Mouse (Mus musculus) E14TG2a.4 (cell line): ENCODE measurements around the gene Sntg2.

Source experiments
- H3K27me3 ChIP-seq: 2 replicates; pipeline ENCODE4 v1.6.1; 2014; ENCODE audit warnings: low read length, control low read depth; ENCODE audit not compliant: insufficient read depth
- H3K36me3 ChIP-seq: 2 replicates; pipeline ENCODE4 v1.6.1; 2014; ENCODE audit warnings: low read length, control low read depth; ENCODE audit not compliant: insufficient read depth
- H3K4me1 ChIP-seq: replicated peaks from 2 replicates; pipeline ENCODE4 v1.6.1; 2014; ENCODE audit warnings: low read depth, low read length, control low read depth
- H3K4me3 ChIP-seq: replicated peaks from 2 replicates; pipeline ENCODE4 v1.5.1; 2014; ENCODE audit warnings: mild to moderate bottlenecking, low read length
- H3K9me3 ChIP-seq: 2 replicates; pipeline ENCODE4 v1.6.1; 2014; ENCODE audit warnings: low read length, control low read depth
- CTCF ChIP-seq: conservative IDR thresholded peaks from 2 replicates; pipeline ENCODE4 v1.5.1; 2014; ENCODE audit warnings: low read length
- NANOG ChIP-seq: IDR thresholded peaks from 2 replicates; pipeline ENCODE4 v1.6.1; 2014; ENCODE audit warnings: borderline replicate concordance, low read length, mixed read lengths
- POU5F1 ChIP-seq: IDR thresholded peaks from 2 replicates; pipeline ENCODE4 v1.6.1; 2014; ENCODE audit warnings: low read length, borderline replicate concordance

The Sntg2 gene

GRCm38 (mm10) chr12:30129411-30129716 is 243.8 kb downstream of the Sntg2 start:
- no peak for TF ChIP-seq POU5F1
- TF ChIP-seq CTCF: no peak
- no peak for TF ChIP-seq NANOG
- Histone ChIP-seq H3K27me3 (0 out of 2 replicates have a peak, but pooled peaks cover 3% of the 10 kb centered on the region), H3K9me3 (no peaks in the 10 kb centered on the region), H3K4me1 (no peaks in the 10 kb centered on the region), H3K4me3 (no peak overlapping the region), H3K36me3 (no peaks in the 10 kb centered on the region)

- H3K27me3 ChIP-seq: 0 out of 2 replicates have a peak, but pooled peaks cover 3% of the 10 kb centered on the region
- TF ChIP-seq CTCF: peak; percentile 66
- no peak for TF ChIP-seq NANOG
- TF ChIP-seq POU5F1: no peak
- H3K4me3 ChIP-seq: no peak overlapping the region
- H3K4me1 ChIP-seq: no peaks in the 10 kb centered on the region
- no peaks in the 10 kb centered on the region for H3K9me3 ChIP-seq
- no peaks in the 10 kb centered on the region for H3K36me3 ChIP-seq
Observed at GRCm38 (mm10) chr12:30128561-30129410, 244.4 kb downstream of the Sntg2 start.
